Mouse (Mus musculus): ENCODE measurements around the gene Prr36. TPM values are rescaled to one million over a fixed set of nuclear protein-coding genes. Genes with fewer than 3 reads are reported as not detected.
A peak's percentile ranks its signal among the peaks of the same experiment; 100 is the strongest.

The Prr36 gene
- polyA plus RNA-seq, 1 experiment: 0.18 TPM

DNA sequence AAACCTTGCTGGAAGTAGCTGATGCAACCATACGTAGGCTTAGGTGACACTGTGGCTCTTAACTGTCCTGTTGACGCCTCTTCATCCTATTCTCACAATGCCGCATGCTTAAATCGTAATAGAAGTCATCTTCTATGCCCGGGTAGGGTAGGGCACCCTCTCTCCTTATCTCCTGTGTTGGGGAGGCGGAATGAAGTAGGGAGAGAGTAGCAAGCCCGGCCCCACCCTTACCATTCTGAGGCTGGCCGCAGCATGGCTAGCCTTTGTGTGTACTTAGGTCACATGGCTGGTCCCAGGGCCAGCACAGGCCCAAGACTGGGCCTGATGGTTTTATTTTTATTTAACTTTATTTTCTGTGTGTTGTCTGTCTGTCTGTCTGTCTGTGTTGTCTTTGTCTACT lies 30.0 kb upstream of the Prr36 start:
- Histone ChIP-seq H3K79me3 (ENCODE audit: low read depth) (peaks cover 1% of the 10 kb centered on the region), H3K36me3 (ENCODE audit: control insufficient read depth, insufficient read depth) (peaks cover 32% of the 10 kb centered on the region), H3K79me2 (ENCODE audit: control insufficient read depth, insufficient read depth) (peaks cover 6% of the 10 kb centered on the region), H3K27me3 (ENCODE audit: control insufficient read depth, insufficient read depth, insufficient read length) (no peaks in the 10 kb centered on the region), H3K4me3 (ENCODE audit: insufficient read depth, poor library complexity, severe bottlenecking) (no peak overlapping the region), H3ac (ENCODE audit: control insufficient read depth, insufficient read length, low read depth) (no peak overlapping the region)
- TF ChIP-seq CEBPB (IDR thresholded peaks at IDR 0.05; ENCODE audit: low read depth) (no peak), MAX (IDR thresholded peaks at IDR 0.05) (no peak), FOSL1 (IDR thresholded peaks at IDR 0.05; ENCODE audit: insufficient read depth, low read length, poor library complexity, severe bottlenecking) (no peak), CTCF (IDR thresholded peaks at IDR 0.05; ENCODE audit: control insufficient read depth, insufficient read depth, insufficient read length) (no peak)

DNA sequence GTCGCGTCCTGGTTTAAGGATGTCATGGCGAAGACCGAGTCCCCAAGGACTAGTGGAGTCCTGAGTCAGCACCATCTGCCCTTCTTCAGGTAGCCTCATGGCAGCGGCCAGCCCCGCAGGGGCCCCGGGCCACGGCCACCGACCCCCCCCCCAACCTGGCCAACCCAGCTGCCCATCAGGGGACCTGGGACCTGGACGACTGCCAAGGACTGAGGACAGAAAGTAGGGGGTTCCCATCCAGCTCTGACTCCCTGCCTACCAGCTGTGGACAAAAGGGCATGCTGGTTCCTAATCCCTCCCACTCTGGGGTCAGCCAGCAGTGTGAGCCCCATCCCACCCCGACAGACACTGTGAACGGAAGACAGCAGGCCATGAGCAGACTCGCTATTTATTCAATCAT lies 28.5 kb upstream of the Prr36 start:
- H3K36me3 ChIP-seq (ENCODE audit: control insufficient read depth, insufficient read depth): peaks cover 32% of the 10 kb centered on the region

DNA sequence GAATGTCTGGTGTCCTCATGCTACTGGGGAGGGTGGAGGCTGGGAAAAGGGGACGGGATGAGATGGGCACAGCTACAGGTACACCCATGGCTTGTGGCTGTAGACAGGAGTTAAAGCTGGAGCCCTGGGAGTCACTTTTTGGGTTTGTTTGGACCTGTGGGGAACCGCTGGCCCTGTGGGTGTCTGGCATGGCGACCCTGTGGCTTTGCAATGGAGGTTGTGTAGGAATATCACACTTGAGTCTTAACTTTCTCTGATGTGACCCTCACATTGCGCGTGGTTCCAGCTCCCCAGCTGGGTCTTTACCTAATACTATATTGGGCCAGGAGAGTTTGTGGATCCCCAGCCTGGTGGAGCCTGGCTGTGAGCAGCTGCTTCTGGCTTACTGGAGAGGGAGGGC lies 27.8 kb upstream of the Prr36 start:
- TF ChIP-seq USF1 (IDR thresholded peaks at IDR 0.05; ENCODE audit: low read depth): no peak
- TF ChIP-seq CTCF (IDR thresholded peaks at IDR 0.05; ENCODE audit: control insufficient read depth, insufficient read depth, insufficient read length): no peak
- no peak for TF ChIP-seq CEBPB (IDR thresholded peaks at IDR 0.05; ENCODE audit: low read depth)
- no peak for TF ChIP-seq MYOG (IDR thresholded peaks at IDR 0.05; ENCODE audit: control insufficient read depth, extremely low read depth, insufficient read length)
- no peak for TF ChIP-seq MYOD1 (IDR thresholded peaks at IDR 0.05; ENCODE audit: control insufficient read depth, insufficient read length, low read depth)
- no peak for TF ChIP-seq FOSL1 (IDR thresholded peaks at IDR 0.05; ENCODE audit: insufficient read depth, low read length, poor library complexity, severe bottlenecking)
- TF ChIP-seq MAX (IDR thresholded peaks at IDR 0.05): no peak
- H3K4me3 ChIP-seq (ENCODE audit: insufficient read depth, poor library complexity, severe bottlenecking): no peak overlapping the region
- H3K27me3 ChIP-seq (ENCODE audit: control insufficient read depth, insufficient read depth, insufficient read length): no peaks in the 10 kb centered on the region
- H3K79me2 ChIP-seq (ENCODE audit: control insufficient read depth, insufficient read depth): peaks cover 27% of the 10 kb centered on the region
- H3K36me3 ChIP-seq (ENCODE audit: control insufficient read depth, insufficient read depth): peaks cover 32% of the 10 kb centered on the region
- no peak overlapping the region for H3ac ChIP-seq (ENCODE audit: control insufficient read depth, insufficient read length, low read depth)
- H3K79me3 ChIP-seq (ENCODE audit: low read depth): peaks cover 20% of the 10 kb centered on the region

More for the DNA sequence above, 28.5 kb upstream of the Prr36 start:
- H3K4me3 ChIP-seq (ENCODE audit: insufficient read depth, poor library complexity, severe bottlenecking): no peak overlapping the region
- H3K79me2 ChIP-seq (ENCODE audit: control insufficient read depth, insufficient read depth): peaks cover 21% of the 10 kb centered on the region
- H3K27me3 ChIP-seq (ENCODE audit: control insufficient read depth, insufficient read depth, insufficient read length): no peaks in the 10 kb centered on the region
- TF ChIP-seq MAX (IDR thresholded peaks at IDR 0.05) (no peak), CTCF (IDR thresholded peaks at IDR 0.05; ENCODE audit: control insufficient read depth, insufficient read depth, insufficient read length) (no peak), MYOG (IDR thresholded peaks at IDR 0.05; ENCODE audit: control insufficient read depth, extremely low read depth, insufficient read length) (no peak), FOSL1 (IDR thresholded peaks at IDR 0.05; ENCODE audit: insufficient read depth, low read length, poor library complexity, severe bottlenecking) (no peak), MYOD1 (IDR thresholded peaks at IDR 0.05; ENCODE audit: control insufficient read depth, insufficient read length, low read depth) (no peak), CEBPB (IDR thresholded peaks at IDR 0.05; ENCODE audit: low read depth) (no peak), USF1 (IDR thresholded peaks at IDR 0.05; ENCODE audit: low read depth) (no peak)
- no peak overlapping the region for H3ac ChIP-seq (ENCODE audit: control insufficient read depth, insufficient read length, low read depth)
- peaks cover 13% of the 10 kb centered on the region for H3K79me3 ChIP-seq (ENCODE audit: low read depth)

DNA sequence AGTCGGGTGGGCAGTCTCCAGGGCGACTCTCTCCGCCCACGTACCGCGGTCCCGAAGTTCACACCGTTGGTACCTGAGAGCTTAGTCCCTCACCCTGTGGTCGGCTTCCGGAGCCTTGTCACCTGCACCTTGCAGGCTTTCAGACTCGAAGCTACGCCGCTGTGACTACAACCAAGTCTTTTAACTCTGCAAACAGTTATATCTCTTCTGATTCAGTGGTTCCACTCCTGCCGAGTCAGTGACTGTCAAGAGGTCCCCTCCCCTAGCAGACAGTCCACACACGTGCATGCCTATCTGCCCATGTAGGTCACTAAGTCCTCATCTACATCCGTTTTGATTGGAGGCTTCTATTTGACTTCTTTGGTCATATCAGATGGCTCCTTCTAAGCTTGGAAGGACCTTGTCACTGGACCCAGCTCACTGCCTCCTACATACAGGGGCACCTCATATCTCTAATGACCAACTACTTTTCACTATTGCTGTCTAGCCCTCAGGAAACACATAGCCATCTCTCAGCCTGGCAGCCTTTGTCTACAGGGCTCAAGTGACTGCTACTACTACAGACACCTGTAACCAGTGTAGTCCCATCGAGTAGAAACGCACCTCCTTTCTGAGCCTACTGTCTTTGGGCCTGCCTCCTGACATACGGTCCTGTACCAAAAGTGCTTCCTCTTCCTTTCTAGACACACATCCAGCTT lies 22.1 kb upstream of the Prr36 start:
- Histone ChIP-seq H3K4me3 (ENCODE audit: insufficient read depth, poor library complexity, severe bottlenecking) (peak overlapping the region; percentile 65), H3K36me3 (ENCODE audit: control insufficient read depth, insufficient read depth) (peaks cover 14% of the 10 kb centered on the region), H3K27me3 (ENCODE audit: control insufficient read depth, insufficient read depth, insufficient read length) (no peaks in the 10 kb centered on the region), H3K79me3 (ENCODE audit: low read depth) (peaks cover 31% of the 10 kb centered on the region), H3ac (ENCODE audit: control insufficient read depth, insufficient read length, low read depth) (peak overlapping the region; percentile 80), H3K79me2 (ENCODE audit: control insufficient read depth, insufficient read depth) (peaks cover 40% of the 10 kb centered on the region)
- TF ChIP-seq MAX (IDR thresholded peaks at IDR 0.05): no peak
- TF ChIP-seq CEBPB (IDR thresholded peaks at IDR 0.05; ENCODE audit: low read depth): no peak
- no peak for TF ChIP-seq FOSL1 (IDR thresholded peaks at IDR 0.05; ENCODE audit: insufficient read depth, low read length, poor library complexity, severe bottlenecking)
- no peak for TF ChIP-seq MYOD1 (IDR thresholded peaks at IDR 0.05; ENCODE audit: control insufficient read depth, insufficient read length, low read depth)

DNA sequence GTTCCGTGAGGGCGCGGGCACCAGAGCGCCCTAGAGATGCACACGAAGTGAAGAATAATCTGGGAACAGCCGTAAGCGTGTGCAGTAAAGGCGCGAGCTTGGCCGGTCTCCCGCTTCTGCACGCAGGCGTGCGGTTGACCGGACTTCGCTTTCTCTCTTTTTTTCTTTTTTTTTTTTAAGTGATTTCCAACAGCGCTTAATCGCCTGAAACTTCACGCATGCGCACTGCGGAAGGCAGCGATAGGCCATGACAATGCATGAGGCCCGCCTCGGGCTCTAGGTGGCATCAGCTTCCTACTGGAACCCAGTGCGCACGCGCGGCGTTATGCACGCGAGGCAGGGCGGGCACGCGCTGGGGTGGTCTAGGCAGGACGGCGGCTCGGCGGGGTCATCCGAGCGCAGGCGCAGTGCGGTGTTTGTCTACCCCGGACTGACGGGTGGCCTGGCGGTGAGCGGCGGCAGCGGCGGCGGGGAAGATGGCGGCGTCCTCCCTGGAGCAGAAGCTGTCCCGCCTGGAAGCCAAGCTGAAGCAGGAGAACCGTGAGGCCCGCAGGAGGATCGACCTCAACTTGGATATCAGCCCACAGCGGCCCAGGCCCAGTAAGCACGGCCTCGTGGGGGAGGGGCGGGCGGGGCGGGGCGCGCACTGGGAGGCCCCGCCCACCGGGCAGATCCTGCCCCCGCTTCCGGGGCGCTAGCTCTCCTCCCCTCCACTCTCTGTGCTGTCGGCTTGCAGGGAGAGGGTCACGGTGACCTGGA lies 21.4 kb upstream of the Prr36 start, which contains the start of the genes Map2k7 and Gm49320:
Gene Map2k7 (plus strand): TSS at position 307 of the 759 bp plus-strand sequence.
Gene Gm49320 (plus strand): TSS at position 432 of the 759 bp plus-strand sequence.
- peak; percentile 92 for TF ChIP-seq MAX (IDR thresholded peaks at IDR 0.05)
- TF ChIP-seq MYOD1 (IDR thresholded peaks at IDR 0.05; ENCODE audit: control insufficient read depth, insufficient read length, low read depth): no peak
- peak; percentile 33 for TF ChIP-seq CTCF (IDR thresholded peaks at IDR 0.05; ENCODE audit: control insufficient read depth, insufficient read depth, insufficient read length)
- Histone ChIP-seq H3K36me3 (ENCODE audit: control insufficient read depth, insufficient read depth) (peaks cover 7% of the 10 kb centered on the region), H3ac (ENCODE audit: control insufficient read depth, insufficient read length, low read depth) (peak within 1 kb of the TSS; percentile 80), H3K27me3 (ENCODE audit: control insufficient read depth, insufficient read depth, insufficient read length) (no peaks in the 10 kb centered on the region), H3K4me3 (ENCODE audit: insufficient read depth, poor library complexity, severe bottlenecking) (peak within 1 kb of the TSS; percentile 65), H3K79me2 (ENCODE audit: control insufficient read depth, insufficient read depth) (peaks cover 40% of the 10 kb centered on the region), H3K79me3 (ENCODE audit: low read depth) (peaks cover 31% of the 10 kb centered on the region)

Data from C2C12 (cell line).